Mouse (Mus musculus) stomach, embryonic 14.5 days (tissue): ENCODE results near the gene Ldhb. TPM values are rescaled to one million over a fixed set of nuclear protein-coding genes. Genes with fewer than 3 reads are reported as not detected.
A peak's percentile ranks its signal among the peaks of the same experiment; 100 is the strongest.
"Not testable (repeated sequence)": the region's sequence is repeated elsewhere in the genome, so short reads cannot be mapped to it uniquely, and the experiment has no call there.

ENCODE experiments used
- ATAC-seq: fragments of 200-750 bp; cut with Nextera tagmentation; 2 replicates; pipeline ENCODE4 v1.8.0; 2017; ENCODE audit warnings: low read depth, moderate TSS enrichment; ENCODE audit not compliant: insufficient number of reproducible peaks, insufficient read depth, low FRiP score
- H3K27ac ChIP-seq: fragments of 300-500 bp; sonication (generic); 2 replicates; pipeline ENCODE4 v1.5.1; 2014; ENCODE audit warnings: mild to moderate bottlenecking, low read length, moderate library complexity, mixed read lengths
- H3K27me3 ChIP-seq: fragments of 300-500 bp; sonication (generic); 2 replicates; pipeline ENCODE4 v1.6.1; 2014; ENCODE audit warnings: low read length, control low read depth, mixed read lengths; ENCODE audit not compliant: control insufficient read depth, insufficient read depth
- H3K36me3 ChIP-seq: fragments of 300-500 bp; sonication (generic); 2 replicates; pipeline ENCODE4 v1.6.1; 2014; ENCODE audit warnings: mild to moderate bottlenecking, control low read depth, low read length, moderate library complexity, mixed read lengths; ENCODE audit not compliant: control insufficient read depth, insufficient read depth
- H3K4me1 ChIP-seq: fragments of 300-500 bp; sonication (generic); 2 replicates; pipeline ENCODE4 v1.6.1; 2014; ENCODE audit warnings: low read length, control low read depth, mixed read lengths; ENCODE audit not compliant: control insufficient read depth, insufficient read depth
- H3K4me2 ChIP-seq: fragments of 300-500 bp; sonication (generic); replicated peaks from 2 replicates; pipeline ENCODE4 v1.6.1; 2014; ENCODE audit warnings: low read depth, low read length, control low read depth
- H3K4me3 ChIP-seq: fragments of 300-500 bp; sonication (generic); 2 replicates; pipeline ENCODE4 v1.5.1; 2014; ENCODE audit warnings: low read depth, low read length, control low read depth
- H3K9ac ChIP-seq: fragments of 300-500 bp; sonication (generic); replicated peaks from 2 replicates; pipeline ENCODE4 v1.6.1; 2014; ENCODE audit warnings: low read depth, mild to moderate bottlenecking, control low read depth, low read length, moderate library complexity, mixed read lengths
- H3K9me3 ChIP-seq: fragments of 300-500 bp; sonication (generic); 2 replicates; pipeline ENCODE4 v1.6.1; 2016; ENCODE audit warnings: low read depth, low read length, control low read depth; ENCODE audit not compliant: control insufficient read depth
- WGBS: fragments of 180-500 bp; shearing (Covaris S2); extraction: QIAGEN DNeasy Blood & Tissue Kit; methylation state at CpG from one replicate; pipeline ENCODE4 v1.1.7; 2014; 5-methylcytosine and 5-hydroxymethylcytosine counted together
- polyA plus RNA-seq: library from polyadenylated mRNA; unstranded; fragments of >200 nt; fragmentation: Nextera tagmentation; extraction: Ambion mirVana; gene quantifications from 2 replicates; pipeline ENCODE4 v1.2.1, GENCODE M21; 2014

Ldhb gene
- polyA plus RNA-seq, 1 experiment from 2014 or later: 237 TPM

GRCm38 (mm10) chr6:142511516-142512135 lies 3.9 kb upstream of the Ldhb start:
- H3K4me1 ChIP-seq: peaks cover 4% of the 10 kb centered on the region; the same call in 1 of the 2 replicates
- H3K9ac ChIP-seq: no peak overlapping the region
- H3K36me3 ChIP-seq: no peaks in the 10 kb centered on the region
- no peak for ATAC-seq
- H3K9me3 ChIP-seq: no peaks in the 10 kb centered on the region
- H3K4me2 ChIP-seq: no peak overlapping the region
- WGBS: 28% methylated on average over 12 of the region's 12 CpGs
- no peaks in the 10 kb centered on the region for H3K27me3 ChIP-seq
- H3K4me3 ChIP-seq: no peak overlapping the region
- H3K27ac ChIP-seq: no peak overlapping the region

- WGBS: 62% methylated on average over 4 of the region's 4 CpGs
- ATAC-seq: no peak
- Histone ChIP-seq H3K4me3 (no peak overlapping the region), H3K4me2 (no peak overlapping the region), H3K9me3 (no peaks in the 10 kb centered on the region), H3K4me1 (peaks cover 4% of the 10 kb centered on the region; the same call in 1 of the 2 replicates), H3K36me3 (peaks cover 6% of the 10 kb centered on the region; the same call in 1 of the 2 replicates), H3K27me3 (no peaks in the 10 kb centered on the region), H3K9ac (no peak overlapping the region), H3K27ac (no peak overlapping the region)
Observed at GRCm38 (mm10) chr6:142508663-142509062, 906 bp upstream of the Ldhb start.

DNA sequence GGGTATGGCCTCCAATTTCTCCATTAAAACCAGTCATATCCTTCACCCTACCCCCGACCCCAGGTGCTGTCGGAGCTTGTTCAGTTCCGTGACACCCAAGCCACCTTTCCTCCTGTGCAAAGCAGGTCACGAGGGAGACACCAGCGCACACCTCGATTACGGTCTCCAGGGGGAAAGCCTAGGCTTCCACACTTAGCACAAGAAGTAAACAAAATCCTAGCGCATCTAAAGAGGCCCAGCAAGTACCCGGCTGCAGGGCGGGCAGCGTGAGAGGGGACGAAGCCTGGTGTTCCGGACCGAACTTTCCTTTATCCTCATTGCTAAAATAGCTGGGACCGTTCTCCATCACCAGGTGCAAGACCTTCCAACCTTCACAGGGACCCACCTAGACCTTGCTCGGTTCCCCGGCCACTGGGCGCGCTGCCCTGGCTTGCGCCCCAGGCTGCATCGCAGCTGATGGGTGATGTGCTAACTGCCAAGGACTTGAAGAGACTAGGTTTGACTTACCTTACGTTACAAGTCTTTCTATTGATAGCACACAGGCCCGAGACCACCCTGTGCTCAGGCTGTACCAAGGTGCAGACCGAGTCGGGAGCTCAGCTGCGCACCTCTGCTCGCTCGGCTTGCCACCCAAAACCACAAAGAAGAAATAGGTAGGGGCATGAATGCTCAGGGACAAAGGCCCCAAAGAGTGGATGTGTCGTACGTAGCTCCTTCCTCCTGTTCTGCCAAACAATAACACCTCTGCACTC lies 548 bp downstream of the Ldhb start:
- H3K9ac ChIP-seq: peak overlapping the region; percentile 60
- peaks cover 4% of the 10 kb centered on the region; the same call in 1 of the 2 replicates for H3K4me1 ChIP-seq
- ATAC-seq: peak; percentile 29
- H3K9me3 ChIP-seq: no peaks in the 10 kb centered on the region
- peaks cover 6% of the 10 kb centered on the region; the same call in 1 of the 2 replicates for H3K36me3 ChIP-seq
- H3K27me3 ChIP-seq: no peaks in the 10 kb centered on the region
- peak overlapping the region; percentile 60 for H3K4me3 ChIP-seq
- 1% methylated on average over 30 of the region's 30 CpGs for WGBS
- H3K27ac ChIP-seq: peak overlapping the region; percentile 33; the same call in 1 of the 2 replicates
- H3K4me2 ChIP-seq: peak overlapping the region; percentile 94

- H3K27ac ChIP-seq: no peak overlapping the region
- 6% methylated on average over 10 of the region's 10 CpGs for WGBS
Observed at GRCm38 (mm10) chr6:142506338-142507032, 1.3 kb downstream of the Ldhb start.

DNA sequence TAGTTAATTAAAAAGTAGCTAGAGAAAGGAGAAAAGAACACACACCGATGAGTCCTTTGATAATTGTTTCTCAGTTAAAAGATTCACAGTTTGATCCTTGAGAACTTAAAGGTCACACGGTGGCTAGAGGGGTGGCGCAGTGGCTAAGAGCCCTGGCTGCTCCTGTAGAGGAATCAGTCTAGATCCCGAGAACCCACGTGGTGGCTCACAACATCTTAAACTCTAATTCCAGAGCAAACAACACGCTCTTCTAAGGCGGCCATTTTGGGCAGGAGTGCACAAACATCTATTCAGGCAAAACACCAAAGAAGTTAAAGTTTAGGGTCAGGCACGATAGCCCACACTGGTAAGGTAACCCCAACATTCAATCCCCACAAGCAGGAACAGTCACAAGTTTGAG lies 4.2 kb downstream of the Ldhb start:
- 74% methylated on average over 8 of the region's 8 CpGs for WGBS
- Histone ChIP-seq H3K27me3 (no peaks in the 10 kb centered on the region), H3K4me1 (peaks cover 4% of the 10 kb centered on the region; the same call in 1 of the 2 replicates), H3K9me3 (no peaks in the 10 kb centered on the region), H3K27ac (no peak overlapping the region), H3K4me2 (no peak overlapping the region), H3K4me3 (no peak overlapping the region), H3K9ac (no peak overlapping the region), H3K36me3 (peaks cover 9% of the 10 kb centered on the region; the same call in 1 of the 2 replicates)
- no peak for ATAC-seq

More at GRCm38 (mm10) chr6:142506338-142507032, 1.3 kb downstream of the Ldhb start:
- H3K9me3 ChIP-seq: no peaks in the 10 kb centered on the region
- H3K4me3 ChIP-seq: peak overlapping the region; percentile 60
- peaks cover 6% of the 10 kb centered on the region; the same call in 1 of the 2 replicates for H3K36me3 ChIP-seq
- peak overlapping the region; percentile 94 for H3K4me2 ChIP-seq
- ATAC-seq: no peak
- no peaks in the 10 kb centered on the region for H3K27me3 ChIP-seq
- H3K9ac ChIP-seq: peak overlapping the region; percentile 60
- H3K4me1 ChIP-seq: peaks cover 4% of the 10 kb centered on the region; the same call in 1 of the 2 replicates

- no peak overlapping the region for H3K4me2 ChIP-seq
- H3K9me3 ChIP-seq: no peaks in the 10 kb centered on the region
- peaks cover 14% of the 10 kb centered on the region for H3K36me3 ChIP-seq
- 84% methylated on average over 10 of the region's 10 CpGs for WGBS
- no peak for ATAC-seq
- no peak overlapping the region for H3K27ac ChIP-seq
- no peak overlapping the region for H3K9ac ChIP-seq
- H3K4me1 ChIP-seq: no peaks in the 10 kb centered on the region
- no peak overlapping the region for H3K4me3 ChIP-seq
- H3K27me3 ChIP-seq: no peaks in the 10 kb centered on the region
Observed at GRCm38 (mm10) chr6:142502519-142503125, 5.1 kb downstream of the Ldhb start.

DNA sequence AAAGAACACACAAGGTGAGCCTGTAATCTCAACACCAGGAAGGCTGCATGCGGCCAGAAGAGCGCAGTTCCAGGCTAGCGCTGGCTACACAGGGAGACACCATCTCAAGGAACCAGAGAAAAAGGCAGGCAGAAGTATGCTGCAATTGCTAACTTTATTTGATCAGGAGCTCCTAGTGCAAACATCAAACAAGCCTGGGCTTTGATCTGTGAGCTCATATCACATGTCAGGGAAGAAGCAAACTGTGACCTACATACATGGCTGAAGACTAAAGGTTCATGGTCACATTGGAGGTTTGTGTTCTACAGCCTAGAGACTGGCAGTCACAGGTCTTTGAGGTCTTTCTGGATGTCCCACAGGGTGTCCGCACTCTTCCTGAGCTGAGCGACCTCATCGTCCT lies 17.6 kb downstream of the Ldhb start:
- H3K4me2 ChIP-seq, H3K4me1 ChIP-seq, H3K4me3 ChIP-seq, H3K9me3 ChIP-seq, H3K27me3 ChIP-seq, H3K9ac ChIP-seq, H3K36me3 ChIP-seq, H3K27ac ChIP-seq, ATAC-seq: not testable (repeated sequence)
- WGBS: 86% methylated on average over 6 of the region's 6 CpGs

DNA sequence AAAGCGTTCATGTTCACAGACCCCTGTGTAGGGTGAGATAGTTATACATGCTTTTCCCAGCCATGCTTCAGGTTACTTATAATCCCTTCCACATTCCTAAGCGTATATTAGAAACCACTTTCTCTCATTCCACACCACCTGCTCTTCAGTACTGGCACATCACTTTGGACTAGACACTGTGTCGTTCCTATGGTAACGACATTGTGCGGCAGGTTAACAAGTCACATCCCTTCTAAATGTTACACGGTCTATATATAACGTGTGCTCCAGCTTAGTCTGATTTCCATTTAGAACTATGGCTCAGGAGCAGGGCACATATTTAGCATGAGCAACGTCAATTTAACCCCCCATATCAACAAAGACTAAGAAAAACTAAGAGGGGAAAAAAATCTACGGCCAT lies 20.1 kb downstream of the Ldhb start:
- no peak for ATAC-seq

More for the DNA sequence above, 20.1 kb downstream of the Ldhb start:
- Histone ChIP-seq H3K9ac (no peak overlapping the region), H3K27ac (no peak overlapping the region), H3K4me2 (no peak overlapping the region), H3K36me3 (no peaks in the 10 kb centered on the region; the same call in 1 of the 2 replicates), H3K4me3 (no peak overlapping the region), H3K27me3 (no peaks in the 10 kb centered on the region), H3K4me1 (no peaks in the 10 kb centered on the region), H3K9me3 (no peaks in the 10 kb centered on the region)
- 92% methylated on average over 9 of the region's 9 CpGs for WGBS
